Mouse (Mus musculus) heart, adult 11 months (tissue): Measurements from ENCODE around the gene Ptges2.

Experiments
- DNase-seq: peaks from one replicate; pipeline ENCODE4 v3.0.0; 2022

Ptges2 gene

DNA sequence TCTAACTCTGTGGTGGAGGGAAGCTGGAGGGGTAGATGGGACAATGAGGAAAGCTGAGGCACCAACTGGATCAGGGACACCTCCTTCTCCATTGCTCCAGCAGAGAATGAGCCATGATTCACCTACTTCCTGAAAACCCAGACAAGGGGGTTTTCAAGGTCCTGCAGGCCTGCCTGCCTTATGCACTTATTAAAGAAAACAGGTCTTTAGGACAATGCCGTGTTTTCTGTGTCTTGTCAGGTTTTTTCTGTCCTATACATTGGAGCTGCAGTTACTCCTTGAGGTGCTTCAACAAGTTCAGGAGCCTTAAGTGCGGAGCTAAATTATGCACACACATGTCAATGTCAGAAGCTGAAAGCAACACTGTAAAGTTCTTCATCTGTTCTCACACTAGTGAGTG lies 45.9 kb downstream of the Ptges2 start:
- DNase-seq, result no peak

DNA sequence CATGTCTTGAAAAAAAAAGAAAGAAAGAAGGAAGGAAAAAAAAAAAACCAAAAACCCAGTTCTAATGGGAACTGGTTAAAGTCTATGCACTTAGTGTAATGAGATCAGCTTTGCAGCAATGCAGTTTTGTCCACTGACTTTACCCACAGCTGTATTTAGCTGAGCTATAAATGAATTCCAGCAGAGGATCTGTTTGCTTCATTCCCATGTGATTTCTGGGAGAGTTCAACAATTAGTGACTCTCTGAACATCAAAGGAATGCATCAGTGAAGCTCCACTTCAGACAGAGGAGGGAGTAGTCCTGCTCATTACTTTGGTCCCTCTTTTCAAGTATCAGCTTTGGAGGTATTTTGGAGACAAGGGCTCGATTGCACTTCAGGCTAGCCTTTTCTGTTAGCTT lies 49.8 kb downstream of the Ptges2 start:
- no peak for DNase-seq

DNA sequence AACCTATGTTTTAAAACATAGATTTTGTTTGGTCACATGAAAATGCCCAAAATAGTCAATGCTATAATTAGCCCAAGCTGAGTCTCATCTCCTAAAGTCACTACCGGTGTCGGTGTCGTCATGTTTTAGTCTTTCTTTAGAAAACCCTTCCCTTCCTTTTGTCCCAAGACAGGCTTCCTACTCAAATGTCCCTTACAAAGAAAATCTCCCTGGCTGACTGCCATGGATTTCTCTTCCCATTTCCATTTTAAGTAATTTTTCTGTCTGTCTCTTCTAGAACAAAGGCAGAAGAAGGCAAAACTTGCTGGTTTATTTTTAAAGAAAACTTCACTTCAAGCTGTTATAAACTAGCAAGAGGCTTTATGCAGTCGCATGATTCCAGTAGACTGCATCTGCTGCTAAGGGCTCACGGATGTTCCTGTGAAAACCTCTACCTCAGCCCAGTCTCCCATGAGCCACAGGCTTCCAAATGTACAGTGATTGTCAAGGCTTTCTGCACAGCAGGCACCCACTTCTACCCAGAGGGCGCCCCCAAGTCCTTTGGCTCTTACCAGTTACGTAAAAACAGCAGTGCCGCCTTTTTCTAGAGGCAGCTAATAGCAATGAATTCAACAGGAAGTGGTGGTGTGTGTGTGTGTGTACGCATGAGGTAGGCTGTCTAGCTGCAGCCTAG lies 51.7 kb downstream of the Ptges2 start:
- peak; percentile 97 for DNase-seq

DNA sequence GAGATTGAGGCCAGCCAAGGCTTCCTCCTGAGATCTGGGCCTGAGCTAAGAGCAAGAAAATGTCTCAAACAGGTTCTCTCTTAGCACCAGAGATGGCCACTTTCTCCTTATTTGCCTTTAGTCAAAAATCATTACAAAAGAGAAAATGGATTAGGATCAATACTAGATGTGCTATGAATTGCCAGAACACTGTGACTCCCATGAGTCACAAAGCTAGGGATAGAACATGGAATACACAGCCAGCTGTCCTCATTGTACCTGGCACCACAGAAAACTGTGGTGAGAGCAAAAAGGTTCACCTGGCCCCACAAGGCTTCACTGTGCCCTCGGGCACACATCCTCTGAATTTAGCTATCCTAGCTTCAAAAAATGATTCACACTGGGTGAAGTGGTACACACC lies 52.8 kb downstream of the Ptges2 start:
- DNase-seq, result no peak

DNA sequence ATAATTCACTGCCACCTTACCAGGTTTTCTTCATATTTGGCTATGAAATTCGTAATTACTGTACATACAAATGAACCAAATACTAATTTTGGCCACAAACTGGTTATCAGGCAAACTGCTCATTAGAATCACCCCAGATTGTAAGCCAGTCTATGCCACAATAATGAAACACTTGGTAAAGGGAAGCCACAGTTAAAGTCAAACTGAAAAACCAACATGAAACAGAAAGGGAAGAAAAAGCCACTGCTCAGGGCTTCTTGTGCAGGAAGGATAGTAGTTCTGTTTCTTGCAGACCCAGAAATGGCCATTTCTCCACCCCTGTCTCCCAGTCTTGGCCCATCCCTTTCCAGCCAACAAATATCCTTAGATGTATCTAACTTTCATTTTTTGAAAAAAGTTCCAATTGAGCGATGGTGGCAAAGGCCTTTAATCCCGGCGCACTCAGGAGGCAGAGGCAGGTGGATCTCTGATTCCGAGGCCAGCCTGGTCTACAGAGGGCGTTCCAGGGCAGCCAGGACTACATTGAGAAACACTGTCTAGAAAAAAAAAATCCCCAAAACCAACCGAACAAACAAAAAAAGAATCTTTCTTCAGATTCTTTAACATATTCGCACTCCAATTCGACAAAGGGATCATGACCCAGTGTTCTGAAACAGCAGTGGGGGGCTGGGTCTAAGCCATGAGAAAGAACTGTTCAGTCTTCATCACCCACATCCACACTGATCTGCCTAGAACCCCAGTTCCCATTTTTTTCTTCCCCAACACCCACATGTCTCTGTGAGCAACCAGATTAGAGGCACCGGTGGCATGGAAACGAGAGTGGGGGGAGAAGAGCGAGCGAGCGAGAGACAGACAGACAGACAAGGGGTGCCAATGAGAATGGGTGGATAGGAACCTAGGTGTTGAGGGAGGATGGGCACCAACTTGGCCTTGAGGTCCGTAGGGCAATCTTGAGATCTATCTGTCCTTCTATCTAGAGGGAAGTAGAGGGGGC lies 54.4 kb downstream of the Ptges2 start, which contains the start of gene Naif1:
Gene Naif1, plus strand, starts transcription at position 697 of the 994 bp plus-strand sequence.
- peak; percentile 95 for DNase-seq

DNA sequence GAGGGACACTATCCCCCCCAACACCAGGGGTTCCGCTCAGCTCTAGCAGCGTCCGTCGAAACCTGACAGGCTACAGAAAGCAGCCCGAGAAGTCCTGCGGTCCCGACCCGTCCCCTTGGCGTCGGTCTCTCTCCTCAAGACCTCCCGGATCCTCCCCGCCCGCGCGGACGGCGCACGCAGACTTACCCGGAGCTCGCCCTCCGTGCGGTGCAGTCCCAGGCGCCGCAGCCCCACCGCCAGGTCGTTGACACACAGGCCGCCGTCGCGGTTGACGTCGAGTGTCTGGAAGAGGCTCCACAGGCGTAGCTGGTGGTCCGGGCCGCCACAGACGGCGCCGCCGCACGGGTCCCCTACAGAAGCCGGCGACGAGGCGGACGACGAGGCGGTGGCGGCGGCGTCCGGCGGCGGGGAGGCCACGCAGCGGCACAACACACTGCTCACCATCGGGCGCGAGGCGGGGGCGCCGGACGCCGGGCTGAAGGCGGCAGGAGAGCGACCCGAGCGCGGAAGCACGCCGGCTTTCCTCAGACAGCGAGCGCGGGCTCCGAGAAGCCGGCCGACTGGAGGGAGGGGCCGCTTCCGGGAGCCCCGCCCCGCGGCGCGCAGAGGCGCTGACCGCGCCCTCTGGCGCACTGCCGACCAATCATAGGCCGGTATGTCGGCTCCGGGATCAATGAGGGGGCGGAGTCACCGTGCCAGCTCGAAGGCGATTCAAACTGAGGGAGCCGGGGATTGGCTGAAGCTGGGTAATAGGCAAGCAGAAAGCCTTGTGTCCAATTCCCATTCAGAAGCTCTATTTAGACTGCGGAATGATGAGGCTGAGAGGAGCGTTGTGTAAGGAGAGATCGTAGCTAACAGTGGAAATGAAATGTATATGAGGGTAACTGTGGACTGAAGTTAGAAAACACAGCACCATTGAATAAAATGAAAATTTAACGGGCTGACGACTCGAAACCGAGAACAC lies 55.5 kb downstream of the Ptges2 start, which contains the start of gene Slc25a25:
Gene Slc25a25, minus strand, starts transcription at position 565 of the 964 bp plus-strand sequence.
- peak; percentile 100 for DNase-seq

DNA sequence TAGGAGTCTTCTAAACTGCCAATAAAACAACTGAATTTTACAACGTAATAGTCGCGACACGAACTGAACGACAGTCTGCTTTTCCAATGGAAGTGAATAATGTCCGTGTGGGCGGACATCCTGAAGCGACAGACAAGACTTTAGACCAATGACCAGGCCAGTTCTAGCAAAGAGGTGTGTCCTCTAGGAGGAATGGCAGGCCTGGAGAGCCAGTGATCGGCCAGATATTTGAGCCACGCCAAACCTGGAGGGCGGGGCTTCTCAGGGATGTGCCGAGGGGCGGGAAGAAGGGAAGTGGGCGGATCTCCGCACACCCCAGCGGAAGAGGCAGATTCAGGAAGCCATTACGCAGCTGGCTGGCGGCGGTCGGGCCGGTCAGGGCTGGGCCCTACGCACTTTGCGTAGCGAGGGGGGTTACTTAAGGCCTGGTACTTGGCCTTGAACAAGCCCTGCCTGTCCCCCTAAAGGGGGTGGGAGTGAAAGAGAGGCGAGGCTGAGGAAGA lies 56.2 kb downstream of the Ptges2 start:
- peak; percentile 100 for DNase-seq

DNA sequence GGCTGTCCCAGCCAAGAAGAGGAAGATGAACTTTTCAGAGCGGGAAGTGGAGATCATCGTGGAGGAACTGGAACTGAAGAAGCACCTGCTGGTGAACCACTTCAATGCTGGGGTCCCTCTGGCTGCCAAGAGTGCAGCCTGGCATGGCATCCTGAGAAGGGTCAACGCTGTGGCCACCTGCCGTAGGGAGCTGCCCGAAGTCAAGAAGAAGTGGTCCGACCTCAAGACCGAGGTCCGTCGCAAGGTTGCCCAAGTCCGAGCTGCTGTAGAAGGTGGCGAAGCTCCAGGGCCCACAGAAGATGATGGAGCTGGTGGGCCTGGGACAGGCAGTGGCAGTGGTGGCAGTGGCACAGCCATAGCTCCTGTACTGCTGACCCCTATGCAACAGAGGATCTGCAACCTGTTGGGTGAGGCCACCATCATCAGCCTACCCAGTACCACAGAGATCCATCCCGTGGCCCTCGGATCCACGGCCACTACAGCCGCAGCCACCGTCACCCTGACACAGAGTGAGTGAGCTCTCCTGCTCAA lies 56.8 kb downstream of the Ptges2 start:
- no peak for DNase-seq

DNA sequence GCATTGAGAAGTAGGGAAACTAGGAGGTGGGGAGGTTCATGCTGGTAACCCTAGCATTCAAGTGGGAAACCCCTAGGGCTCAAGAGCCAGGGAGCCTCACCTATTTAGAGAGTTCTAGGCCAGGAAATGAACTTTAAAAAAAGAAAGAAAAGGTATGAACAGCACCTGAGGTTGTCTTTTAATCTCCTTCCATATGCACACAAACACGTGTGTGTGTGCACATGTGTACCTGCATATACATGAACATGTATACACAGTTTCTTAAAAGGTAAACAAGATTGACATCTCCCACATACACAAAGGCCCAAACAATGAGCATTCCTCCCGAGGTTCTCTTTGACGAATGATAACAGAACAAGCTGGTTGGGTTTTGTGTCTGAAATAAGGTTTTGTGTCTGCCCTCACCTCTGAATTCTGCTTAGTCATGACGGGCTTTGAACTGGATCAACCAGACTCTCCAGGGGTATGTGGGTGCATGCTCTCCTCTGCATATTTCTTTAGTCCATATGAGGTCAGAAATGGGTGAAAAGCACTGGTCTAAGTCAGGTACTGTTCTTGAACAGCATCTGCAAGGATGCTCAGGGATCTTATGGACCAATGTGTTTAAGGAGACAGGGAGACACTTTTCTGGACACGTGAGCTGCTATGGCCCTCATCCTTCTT lies 58.1 kb downstream of the Ptges2 start:
- peak; percentile 78 for DNase-seq

DNA sequence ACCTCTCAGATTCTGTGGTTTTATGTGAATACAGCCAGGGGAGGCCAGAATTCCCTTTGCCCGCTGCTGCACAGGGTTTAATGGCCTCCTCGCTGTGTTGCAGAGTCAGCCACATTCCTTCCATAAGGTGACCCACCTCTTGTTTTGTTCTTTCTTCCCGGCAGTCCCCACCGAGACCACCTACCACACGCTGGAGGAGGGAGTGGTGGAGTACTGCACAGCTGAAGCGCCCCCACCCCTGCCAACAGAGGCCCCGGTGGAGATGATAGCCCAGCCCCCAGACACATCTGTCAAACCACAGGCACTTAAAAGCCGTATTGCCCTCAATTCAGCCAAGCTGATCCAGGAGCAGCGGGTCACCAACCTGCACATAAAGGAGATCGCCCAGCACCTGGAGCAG lies 58.9 kb downstream of the Ptges2 start:
- DNase-seq, result no peak

DNA sequence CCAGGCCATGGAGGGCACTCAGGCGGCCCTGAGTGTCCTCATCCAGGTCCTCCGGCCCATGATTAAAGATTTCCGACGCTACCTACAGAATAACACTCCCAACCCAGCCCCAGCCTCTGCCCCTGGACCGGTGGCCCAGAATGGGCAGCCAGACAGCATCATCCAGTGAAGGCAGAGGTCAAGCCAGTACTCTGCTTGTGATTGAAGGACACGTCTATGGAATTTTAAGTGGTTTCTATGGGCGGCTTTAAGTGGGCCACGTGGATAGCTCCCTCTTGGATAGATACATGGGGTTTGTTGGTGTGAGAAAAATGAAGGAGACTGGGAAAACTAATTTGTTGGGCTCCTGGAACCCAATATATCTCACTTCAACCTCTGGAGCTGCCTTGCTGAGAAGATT lies 59.4 kb downstream of the Ptges2 start:
- peak; percentile 86 for DNase-seq
